Mouse (Mus musculus) CH12.LX (cell line): ENCODE measurements around the gene Lgr4. TPM values are rescaled to one million over a fixed set of nuclear protein-coding genes. Genes with fewer than 3 reads are reported as not detected.

Experiments
- DNase-seq: peaks from one replicate; pipeline ENCODE4 v3.0.0-alpha.2; 2013; ENCODE audit errors: extremely low read depth
- H3K27ac ChIP-seq: 2 replicates; pipeline ENCODE4 v1.5.1; 2012; ENCODE audit warnings: low read depth, mild to moderate bottlenecking, control low read depth, moderate library complexity; ENCODE audit not compliant: insufficient read depth
- H3K27me3 ChIP-seq: replicated peaks from 2 replicates; pipeline ENCODE3; 2012; ENCODE audit warnings: inconsistent platforms
- H3K36me3 ChIP-seq, 2 experiments: replicated peaks in 1 of 2; 2 replicates each; pipeline versions ENCODE3 to v1.6.1; 2012; ENCODE audit warnings: inconsistent platforms in 1 of 2, low read length in 1 of 2, mild to moderate bottlenecking in 1 of 2, mixed read lengths in 1 of 2, moderate library complexity in 1 of 2; ENCODE audit not compliant: control insufficient read depth in 1 of 2, insufficient read depth in 1 of 2
- H3K4me1 ChIP-seq, 2 experiments: 2 replicates each; pipeline ENCODE4 v1.6.1; 2012; ENCODE audit warnings: inconsistent platforms in 1 of 2, moderate library complexity in 1 of 2; ENCODE audit not compliant: insufficient read depth in 2 of 2, control insufficient read depth in 1 of 2
- H3K4me2 ChIP-seq: 2 replicates; pipeline ENCODE4 v1.6.1; 2012; ENCODE audit warnings: low read depth, mild to moderate bottlenecking, control low read depth; ENCODE audit not compliant: poor library complexity, insufficient read depth, severe bottlenecking
- H3K4me3 ChIP-seq, 3 experiments: fragments of 150-350 bp in 1 of 3; sonication (generic) in 1 of 3; replicated peaks in 1 of 3; 2 replicates each; pipeline versions ENCODE3 to v1.5.1; 2011 to 2012; ENCODE audit warnings: low read depth in 2 of 3, low read length in 2 of 3, mild to moderate bottlenecking in 2 of 3, moderate library complexity in 2 of 3, control low read depth in 1 of 3, improper control_type of control experiment in 1 of 3, inconsistent platforms in 1 of 3, mixed read lengths in 1 of 3; ENCODE audit not compliant: poor library complexity in 1 of 3
- H3K79me2 ChIP-seq: replicated peaks from 2 replicates; pipeline ENCODE4 v1.6.1; 2012; ENCODE audit warnings: mild to moderate bottlenecking, moderate library complexity; ENCODE audit not compliant: control insufficient read depth, poor library complexity, insufficient read depth, severe bottlenecking; ENCODE audit errors: extremely low read depth
- H3K9ac ChIP-seq: 2 replicates; pipeline ENCODE4 v1.6.1; 2012; ENCODE audit warnings: low read depth, mild to moderate bottlenecking, control low read depth, moderate library complexity; ENCODE audit not compliant: insufficient read depth
- H3K9me3 ChIP-seq: replicated peaks from 2 replicates; pipeline ENCODE3; 2012; ENCODE audit warnings: low read length, inconsistent platforms, mixed read lengths
- CHD2 ChIP-seq: IDR thresholded peaks from 2 replicates; pipeline ENCODE4 v1.6.1; 2011; ENCODE audit warnings: low read length, improper control_type of control experiment
- E2F4 ChIP-seq: IDR thresholded peaks from 2 replicates; pipeline ENCODE4 v1.6.1; 2011; ENCODE audit warnings: low read depth, low read length, improper control_type of control experiment; ENCODE audit not compliant: insufficient replicate concordance
- GABPA ChIP-seq: IDR thresholded peaks from 2 replicates; pipeline ENCODE4 v1.6.1; 2012; ENCODE audit warnings: low read depth, low read length, improper control_type of control experiment, inconsistent platforms; ENCODE audit not compliant: insufficient replicate concordance
- IRF4 ChIP-seq: IDR thresholded peaks from 2 replicates; pipeline ENCODE4 v1.6.1; 2014; ENCODE audit warnings: low read depth, mild to moderate bottlenecking, inconsistent platforms, low read length, improper control_type of control experiment
- JUN ChIP-seq: IDR thresholded peaks from 2 replicates; pipeline ENCODE4 v1.6.1; 2011; ENCODE audit warnings: low read depth, mild to moderate bottlenecking, low read length, improper control_type of control experiment, moderate library complexity; ENCODE audit not compliant: insufficient read depth
- JUND ChIP-seq: conservative IDR thresholded peaks from 2 replicates; pipeline ENCODE4 v1.6.1; 2011; ENCODE audit warnings: low read depth, low read length, improper control_type of control experiment
- MAZ ChIP-seq: IDR thresholded peaks from 2 replicates; pipeline ENCODE4 v1.6.1; 2012; ENCODE audit warnings: low read depth, mild to moderate bottlenecking, inconsistent platforms, low read length, improper control_type of control experiment, moderate library complexity
- MXI1 ChIP-seq: IDR thresholded peaks from 2 replicates; pipeline ENCODE4 v1.6.1; 2011; ENCODE audit warnings: mild to moderate bottlenecking, low read depth, low read length, improper control_type of control experiment
- MYC ChIP-seq: IDR thresholded peaks from 2 replicates; pipeline ENCODE4 v1.6.1; 2011; ENCODE audit warnings: low read depth, mild to moderate bottlenecking, improper control_type of control experiment, low read length
- NELFE ChIP-seq: IDR thresholded peaks from 2 replicates; pipeline ENCODE4 v1.6.1; 2011; ENCODE audit warnings: low read depth, low read length, improper control_type of control experiment
- NRF1 ChIP-seq: IDR thresholded peaks from 2 replicates; pipeline ENCODE4 v1.6.1; 2014; ENCODE audit warnings: low read depth, mild to moderate bottlenecking, inconsistent platforms, low read length, improper control_type of control experiment, moderate library complexity
- PAX5 ChIP-seq: IDR thresholded peaks from 2 replicates; pipeline ENCODE4 v1.6.1; 2012; ENCODE audit warnings: low read length, inconsistent platforms, mixed read lengths
- POLR2A ChIP-seq: IDR thresholded peaks from 2 replicates; pipeline ENCODE4 v1.6.1; 2011; ENCODE audit warnings: low read depth, mild to moderate bottlenecking, improper control_type of control experiment, low read length
- POLR2AphosphoS2 ChIP-seq: IDR thresholded peaks from 2 replicates; pipeline ENCODE4 v1.6.1; 2011; ENCODE audit warnings: low read depth, low read length, improper control_type of control experiment
- SMC3 ChIP-seq: IDR thresholded peaks from 2 replicates; pipeline ENCODE4 v1.6.1; 2011; ENCODE audit warnings: low read depth, low read length, improper control_type of control experiment
- TBP ChIP-seq: conservative IDR thresholded peaks from 2 replicates; pipeline ENCODE4 v1.6.1; 2011; ENCODE audit warnings: low read depth, low read length, improper control_type of control experiment
- TCF12 ChIP-seq: IDR thresholded peaks from 2 replicates; pipeline ENCODE4 v1.6.1; 2014; ENCODE audit warnings: low read depth, mild to moderate bottlenecking, inconsistent platforms, low read length, improper control_type of control experiment
- UBTF ChIP-seq: IDR thresholded peaks from 2 replicates; pipeline ENCODE4 v1.6.1; 2012; ENCODE audit warnings: low read depth, mild to moderate bottlenecking, inconsistent platforms, low read length, improper control_type of control experiment, moderate library complexity
- USF1 ChIP-seq: IDR thresholded peaks from 2 replicates; pipeline ENCODE4 v1.6.1; 2014; ENCODE audit warnings: low read depth, mild to moderate bottlenecking, inconsistent platforms, low read length, improper control_type of control experiment
- ZMIZ1 ChIP-seq: IDR thresholded peaks from 2 replicates; pipeline ENCODE4 v1.6.1; 2012; ENCODE audit warnings: low read depth, mild to moderate bottlenecking, inconsistent platforms, low read length, improper control_type of control experiment
- ZNF384 ChIP-seq: IDR thresholded peaks from 2 replicates; pipeline ENCODE4 v1.6.1; 2012; ENCODE audit warnings: low read depth, low read length, improper control_type of control experiment, inconsistent platforms
- dilution Hi-C: fragments of 300-500 bp; cut with MboI; formaldehyde crosslinking; loops from 2 replicates; pipeline ENCODE4 v1.14.3; 2020; ENCODE audit warnings: low sequenced_read_pairs; ENCODE audit not compliant: extremely low pct_unique_long_range_greater_than_20kb, extremely low pct_ligation_motif_present
- in situ Hi-C: fragments of 300-500 bp; cut with MboI; formaldehyde crosslinking; loops from 3 replicates; pipeline ENCODE4 v1.14.3; 2019; ENCODE audit warnings: low sequenced_read_pairs, low pct_ligation_motif_present, low pct_unique_long_range_greater_than_20kb, mixed read lengths
- polyA plus RNA-seq: library from polyadenylated mRNA; unstranded; fragments of >175 nt; gene quantifications from 2 replicates; pipeline ENCODE4 v1.2.1, GENCODE M21; 2012; ENCODE audit warnings: low read depth; ENCODE audit not compliant: insufficient read length
- total RNA-seq, 2 experiments: library from RNA; depleted of rRNA; stranded (reverse); fragments of 300-350 nt in 1 of 2; fragments of >200 nt in 1 of 2; gene quantifications; 2 replicates each; pipeline ENCODE4 v1.2.3; 2012 to 2014

Lgr4 gene
- total and polyA plus RNA-seq, 3 experiments: 6.1 to 11.4 (median 6.9) TPM

GRCm38 (mm10) chr2:110019656-110020055 lies 102.2 kb downstream of the Lgr4 start:
- dilution Hi-C loops (no loop called here), in situ Hi-C loops (no loop called here)
- no peak for DNase-seq
- no peaks in the 10 kb centered on the region for H3K27me3 ChIP-seq
- peaks cover 7 to 32% of the 10 kb centered on the region in 2 experiments; a peak in 3 of 4 replicates for H3K4me1 ChIP-seq
- no peaks in the 10 kb centered on the region for H3K9me3 ChIP-seq
- H3K36me3 ChIP-seq: peaks cover 8 to 29% of the 10 kb centered on the region in 2 experiments
- H3K9ac ChIP-seq: no peak overlapping the region
- no peak overlapping the region for H3K4me3 ChIP-seq
- H3K4me2 ChIP-seq: no peak overlapping the region
- TF ChIP-seq IRF4 (no peak), E2F4 (no peak), SMC3 (no peak), GABPA (no peak), USF1 (no peak), ZNF384 (no peak), NRF1 (no peak), TCF12 (no peak), POLR2A (no peak), UBTF (no peak), MYC (no peak), POLR2AphosphoS2 (no peak), MXI1 (no peak), ZMIZ1 (no peak), JUND (no peak), MAZ (no peak), JUN (no peak), TBP (no peak), PAX5 (no peak), NELFE (no peak)
- H3K79me2 ChIP-seq: peaks cover 5% of the 10 kb centered on the region; the same call in 1 of the 2 replicates
- H3K27ac ChIP-seq: no peak overlapping the region

- H3K4me1 ChIP-seq: peaks cover 7 to 32% of the 10 kb centered on the region in 2 experiments; a peak in 3 of 4 replicates
- DNase-seq: no peak
- peaks cover 5% of the 10 kb centered on the region; the same call in 1 of the 2 replicates for H3K79me2 ChIP-seq
- in situ Hi-C loops (no loop called here), dilution Hi-C loops (no loop called here)
- H3K27ac ChIP-seq: no peak overlapping the region
- no peak for TF ChIP-seq CHD2
- H3K4me2 ChIP-seq: no peak overlapping the region
- H3K4me3 ChIP-seq: no peak overlapping the region
- H3K9me3 ChIP-seq: no peaks in the 10 kb centered on the region
- H3K27me3 ChIP-seq: no peaks in the 10 kb centered on the region
- no peak overlapping the region for H3K9ac ChIP-seq
- H3K36me3 ChIP-seq: peaks cover 8 to 29% of the 10 kb centered on the region in 2 experiments
Measured at GRCm38 (mm10) chr2:110020430-110020829, 103.0 kb downstream of the Lgr4 start.
